Mouse (Mus musculus) bone marrow macrophage, adult 2 months (primary cell): ENCODE measurements around the gene Prss16. TPM values are rescaled to one million over a fixed set of nuclear protein-coding genes. Genes with fewer than 3 reads are reported as not detected.
A peak's percentile ranks its signal among the peaks of the same experiment; 100 is the strongest.

Experiments
- H3K27ac ChIP-seq: 2 replicates; pipeline ENCODE4 v1.5.1; 2012; ENCODE audit warnings: low read depth, low read length; ENCODE audit not compliant: insufficient read depth
- H3K4me1 ChIP-seq: 2 replicates; pipeline ENCODE4 v1.6.1; 2012; ENCODE audit warnings: low read length; ENCODE audit not compliant: control insufficient read depth, insufficient read depth
- H3K4me3 ChIP-seq: 2 replicates; pipeline ENCODE4 v1.5.1; 2012; ENCODE audit warnings: mild to moderate bottlenecking, low read length, moderate library complexity; ENCODE audit not compliant: insufficient read depth
- CTCF ChIP-seq: IDR thresholded peaks from 2 replicates; pipeline ENCODE4 v1.5.1; 2012; ENCODE audit warnings: low read depth, mild to moderate bottlenecking, low read length, moderate library complexity
- POLR2A ChIP-seq: IDR thresholded peaks from 2 replicates; pipeline ENCODE4 v1.6.1; 2012; ENCODE audit warnings: mild to moderate bottlenecking, low read depth, low read length, borderline replicate concordance
- polyA plus RNA-seq: library from polyadenylated mRNA; stranded (reverse); fragments of >200 nt; gene quantifications from 2 replicates; pipeline ENCODE4 v1.2.4, GENCODE M21; 2012; ENCODE audit not compliant: missing spikeins, insufficient read depth, insufficient read length

Prss16 gene
- 3.0 and 3.4 TPM in 2 replicates for polyA plus RNA-seq

DNA sequence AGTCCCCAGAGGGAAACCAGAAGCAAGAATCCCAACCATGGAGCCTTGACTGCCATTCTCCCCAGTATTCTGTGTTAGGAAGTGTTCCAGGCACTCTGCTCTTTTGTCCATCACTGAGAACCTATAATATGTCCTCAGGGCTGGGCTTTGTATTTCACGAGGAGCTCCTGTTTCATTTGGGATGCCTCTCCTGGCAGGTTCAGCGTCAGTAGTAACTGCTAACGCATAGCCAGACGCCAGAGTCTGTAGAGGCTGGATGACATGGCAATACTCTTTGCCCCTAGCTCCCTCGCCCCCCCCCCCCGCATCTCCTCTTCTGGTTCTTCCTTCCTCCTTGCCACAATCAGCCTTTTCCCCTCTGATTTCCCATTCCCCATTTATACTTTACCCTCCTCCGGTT, at the start of gene Prss16:
Gene Prss16, minus strand, starts transcription at position 101 of the 400 bp plus-strand sequence.
- no peak within 1 kb of the TSS for H3K4me3 ChIP-seq
- no peak within 1 kb of the TSS for H3K27ac ChIP-seq
- TF ChIP-seq POLR2A, result no peak
- no peak for TF ChIP-seq CTCF
- peaks cover 8% of the 10 kb centered on the region for H3K4me1 ChIP-seq

GRCm38 (mm10) chr13:22053754-22054153, 44.2 kb upstream of the Prss16 start:
- H3K4me1 ChIP-seq, result peaks cover 2% of the 10 kb centered on the region; the same call in 1 of the 2 replicates
- H3K4me3 ChIP-seq, result no peak overlapping the region
- no peak overlapping the region for H3K27ac ChIP-seq
- no peak for TF ChIP-seq POLR2A
- TF ChIP-seq CTCF, result no peak

GRCm38 (mm10) chr13:22051523-22051859, 41.9 kb upstream of the Prss16 start:
- Histone ChIP-seq H3K27ac (peak overlapping the region; percentile 85), H3K4me3 (peak overlapping the region; percentile 78), H3K4me1 (peaks cover 3% of the 10 kb centered on the region)
- TF ChIP-seq POLR2A (no peak), CTCF (no peak)

DNA sequence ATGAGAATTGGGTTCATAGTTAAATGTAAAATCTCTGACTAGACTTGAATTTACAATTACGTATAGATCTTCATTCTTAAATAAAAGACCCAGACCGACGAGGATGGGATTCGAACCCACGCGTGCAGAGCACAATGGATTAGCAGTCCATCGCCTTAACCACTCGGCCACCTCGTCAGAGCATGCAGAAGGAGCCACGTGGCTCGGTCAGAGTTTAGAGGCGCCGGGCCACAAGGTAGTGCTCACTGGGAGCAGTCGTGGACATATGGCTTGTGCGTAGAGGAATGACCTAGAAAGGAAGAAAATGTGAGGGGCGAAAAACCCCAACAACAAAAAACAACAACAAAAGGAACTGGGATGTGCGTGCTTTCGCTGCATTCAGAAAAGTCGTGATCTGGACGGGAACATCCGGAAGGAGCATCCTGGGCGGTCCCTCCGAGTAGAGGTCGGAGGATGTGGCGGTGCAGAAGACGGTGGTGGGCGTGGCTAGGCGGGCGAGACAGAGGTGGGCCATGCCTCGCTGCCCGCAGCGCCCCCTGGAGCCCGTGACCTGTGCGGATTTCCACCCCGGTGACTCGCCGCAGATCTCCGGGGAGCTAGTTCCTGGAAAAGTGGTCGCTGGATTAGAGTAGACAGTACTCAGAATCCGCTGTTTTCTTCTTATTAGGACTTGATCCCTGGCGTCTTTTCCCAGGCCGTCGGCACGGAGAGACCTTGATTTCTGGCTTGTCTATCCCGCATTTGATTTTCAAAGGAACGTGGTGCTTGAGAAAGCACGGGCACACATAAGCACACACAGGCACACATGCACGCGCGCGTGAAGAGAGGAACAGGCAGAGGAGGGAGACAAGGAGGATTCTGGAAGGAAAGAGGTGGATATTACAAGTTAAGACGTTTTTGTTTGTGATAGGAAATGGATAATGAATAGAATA, 41.3 kb upstream of the Prss16 start:
- peak overlapping the region; percentile 85 for H3K27ac ChIP-seq
- peak overlapping the region; percentile 78 for H3K4me3 ChIP-seq
- peaks cover 4% of the 10 kb centered on the region for H3K4me1 ChIP-seq
- TF ChIP-seq POLR2A, result no peak
- TF ChIP-seq CTCF, result peak; percentile 40; the same call in 1 of the 2 replicates

GRCm38 (mm10) chr13:22049737-22050440, 40.3 kb upstream of the Prss16 start:
- Histone ChIP-seq H3K4me1 (peaks cover 4% of the 10 kb centered on the region), H3K4me3 (peak overlapping the region; percentile 78), H3K27ac (peak overlapping the region; percentile 76)
- 0 out of 2 replicates have a peak, but pooled peaks have one; percentile 40 for TF ChIP-seq POLR2A
- no peak for TF ChIP-seq CTCF

- no peak overlapping the region for H3K27ac ChIP-seq
- TF ChIP-seq CTCF (no peak), POLR2A (no peak)
Observed at GRCm38 (mm10) chr13:22049041-22049440, 39.5 kb upstream of the Prss16 start.

GRCm38 (mm10) chr13:22045311-22045710, 35.8 kb upstream of the Prss16 start:
- no peak for TF ChIP-seq POLR2A
- TF ChIP-seq CTCF, result no peak
- peaks cover 7% of the 10 kb centered on the region for H3K4me1 ChIP-seq
- H3K27ac ChIP-seq, result no peak overlapping the region
- no peak overlapping the region for H3K4me3 ChIP-seq

More at GRCm38 (mm10) chr13:22049041-22049440, 39.5 kb upstream of the Prss16 start:
- H3K4me3 ChIP-seq, result no peak overlapping the region
- peaks cover 7% of the 10 kb centered on the region for H3K4me1 ChIP-seq

- H3K4me1 ChIP-seq, result peaks cover 11% of the 10 kb centered on the region
- H3K27ac ChIP-seq, result no peak overlapping the region
- TF ChIP-seq CTCF (no peak), POLR2A (no peak)
- H3K4me3 ChIP-seq, result no peak overlapping the region
Observed at GRCm38 (mm10) chr13:22044432-22045155, 35.1 kb upstream of the Prss16 start.
